Mouse (Mus musculus) heart, embryonic 12.5 days (tissue): ENCODE results near the gene Mllt11. TPM values are rescaled to one million over a fixed set of nuclear protein-coding genes. Genes with fewer than 3 reads are reported as not detected.

Source experiments
- ATAC-seq: fragments of 200-750 bp; cut with Nextera tagmentation; 2 replicates; pipeline ENCODE4 v1.8.0; 2017; ENCODE audit warnings: moderate TSS enrichment, moderate library complexity; ENCODE audit not compliant: insufficient number of reproducible peaks, low FRiP score
- H3K27ac ChIP-seq: fragments of 300-500 bp; sonication (generic); 2 replicates; pipeline ENCODE4 v1.5.1; 2016; ENCODE audit warnings: mild to moderate bottlenecking, moderate library complexity; ENCODE audit not compliant: poor library complexity, severe bottlenecking
- H3K27me3 ChIP-seq: fragments of 300-500 bp; sonication (generic); replicated peaks from 2 replicates; pipeline ENCODE4 v1.6.1; 2016; ENCODE audit warnings: mild to moderate bottlenecking, moderate library complexity
- H3K36me3 ChIP-seq: fragments of 300-500 bp; sonication (generic); 2 replicates; pipeline ENCODE4 v1.6.1; 2016; ENCODE audit warnings: mild to moderate bottlenecking, moderate library complexity
- H3K4me1 ChIP-seq: fragments of 300-500 bp; sonication (generic); replicated peaks from 2 replicates; pipeline ENCODE4 v1.6.1; 2016; ENCODE audit warnings: mild to moderate bottlenecking
- H3K4me2 ChIP-seq: fragments of 300-500 bp; sonication (generic); 2 replicates; pipeline ENCODE4 v1.6.1; 2016; ENCODE audit warnings: mild to moderate bottlenecking, moderate library complexity
- H3K4me3 ChIP-seq: fragments of 300-500 bp; sonication (generic); 2 replicates; pipeline ENCODE4 v1.5.1; 2016; ENCODE audit warnings: mild to moderate bottlenecking
- H3K9ac ChIP-seq: fragments of 300-500 bp; sonication (generic); 2 replicates; pipeline ENCODE4 v1.6.1; 2016; ENCODE audit warnings: mild to moderate bottlenecking, moderate library complexity
- H3K9me3 ChIP-seq: fragments of 300-500 bp; sonication (generic); replicated peaks from 2 replicates; pipeline ENCODE4 v1.6.1; 2016; ENCODE audit warnings: mild to moderate bottlenecking, moderate library complexity
- WGBS: fragments of 180-500 bp; shearing (Covaris S2); methylation state at CpG from one replicate; pipeline ENCODE4 v1.1.7; 2016; 5-methylcytosine and 5-hydroxymethylcytosine counted together
- polyA plus RNA-seq: library from polyadenylated mRNA; unstranded; fragments of >200 nt; fragmentation: Nextera tagmentation; extraction: Ambion mirVana; gene quantifications from 2 replicates; pipeline ENCODE4 v1.2.1, GENCODE M21; 2016

Gene Mllt11
- polyA plus RNA-seq, 1 experiment from 2014 or later = 13.6 TPM

GRCm38 (mm10) chr3:95169996-95170395 is 62.0 kb downstream of the Mllt11 start:
- no peak overlapping the region for H3K4me3 ChIP-seq

More at GRCm38 (mm10) chr3:95169996-95170395, 62.0 kb downstream of the Mllt11 start:
- Histone ChIP-seq H3K36me3 (peaks cover 48% of the 10 kb centered on the region), H3K4me2 (no peak overlapping the region), H3K9me3 (0 out of 2 replicates have a peak, but pooled peaks cover 6% of the 10 kb centered on the region), H3K9ac (no peak overlapping the region), H3K27me3 (peaks cover 56% of the 10 kb centered on the region), H3K4me1 (peaks cover 22% of the 10 kb centered on the region), H3K27ac (no peak overlapping the region)
- WGBS = 88% methylated on average over 10 of the region's 10 CpGs
- no peak for ATAC-seq

Other genes starting within 250 kb of the Mllt11 start
- 23.2 and 25.6 TPM in 2 replicates for gene Zfp687, start 216.7 kb downstream of the Mllt11 start, polyA plus RNA-seq
- gene Psmd4, start 189.6 kb downstream of the Mllt11 start, polyA plus RNA-seq = 199 and 214 TPM in 2 replicates
- 18.2 and 18.5 TPM in 2 replicates for gene Pip5k1a, start 125.2 kb downstream of the Mllt11 start, polyA plus RNA-seq
- gene Vps72, start 121.1 kb downstream of the Mllt11 start, polyA plus RNA-seq = 96.7 and 103 TPM in 2 replicates
- 0.59 and 0.69 TPM in 2 replicates for gene Tmod4, start 107.7 kb downstream of the Mllt11 start, polyA plus RNA-seq
- gene Scnm1, start 98.2 kb downstream of the Mllt11 start, polyA plus RNA-seq = 48.6 and 52.7 TPM in 2 replicates
- 8.1 and 9.1 TPM in 2 replicates for gene Lysmd1, start 98.1 kb downstream of the Mllt11 start, polyA plus RNA-seq
- 0.62 and 0.91 TPM in 2 replicates for gene Tnfaip8l2, start 89.8 kb downstream of the Mllt11 start, polyA plus RNA-seq
- gene Sema6c, start 71.7 kb downstream of the Mllt11 start, polyA plus RNA-seq = 3.6 and 5.5 TPM in 2 replicates
- gene Gabpb2, start 14.3 kb downstream of the Mllt11 start, polyA plus RNA-seq = 7.7 and 8.9 TPM in 2 replicates
- 60.9 and 62.1 TPM in 2 replicates for gene Cdc42se1, start 3.4 kb downstream of the Mllt11 start, polyA plus RNA-seq
- 0.53 and 0.64 TPM in 2 replicates for gene Gm128, start 9.4 kb upstream of the Mllt11 start, polyA plus RNA-seq
- gene Bnipl, start 19.0 kb upstream of the Mllt11 start, polyA plus RNA-seq = not detected in 2 replicates
- 26.9 and 29.7 TPM in 2 replicates for gene Mindy1, start 49.2 kb upstream of the Mllt11 start, polyA plus RNA-seq
- gene Prune1, start 49.9 kb upstream of the Mllt11 start, polyA plus RNA-seq = 29.5 and 31.7 TPM in 2 replicates
- gene Anxa9, start 75.0 kb upstream of the Mllt11 start, polyA plus RNA-seq = 1.2 and 1.7 TPM in 2 replicates
- 136 and 137 TPM in 2 replicates for gene Cers2, start 82.6 kb upstream of the Mllt11 start, polyA plus RNA-seq
- 29.7 and 30.9 TPM in 2 replicates for gene Setdb1, start 125.0 kb upstream of the Mllt11 start, polyA plus RNA-seq
- gene 4930558C23Rik, start 170.7 kb upstream of the Mllt11 start, polyA plus RNA-seq = not detected in 2 replicates
- gene Arnt, start 202.2 kb upstream of the Mllt11 start, polyA plus RNA-seq = 35.0 and 38.0 TPM in 2 replicates